Mouse (Mus musculus): ENCODE data around the gene BC049762.

Gene BC049762

GRCm38 (mm10) chr11:51262342-51263285 is at the start of gene BC049762:
Gene BC049762 (minus strand): TSS chr11:51263046.
- peak; percentile 99 for DNase-seq

- no peak for DNase-seq
Measured at GRCm38 (mm10) chr11:51311846-51312245, 49.0 kb upstream of the BC049762 start.

GRCm38 (mm10) chr11:51308306-51308705 is 45.5 kb upstream of the BC049762 start:
- no peak for DNase-seq

DNA sequence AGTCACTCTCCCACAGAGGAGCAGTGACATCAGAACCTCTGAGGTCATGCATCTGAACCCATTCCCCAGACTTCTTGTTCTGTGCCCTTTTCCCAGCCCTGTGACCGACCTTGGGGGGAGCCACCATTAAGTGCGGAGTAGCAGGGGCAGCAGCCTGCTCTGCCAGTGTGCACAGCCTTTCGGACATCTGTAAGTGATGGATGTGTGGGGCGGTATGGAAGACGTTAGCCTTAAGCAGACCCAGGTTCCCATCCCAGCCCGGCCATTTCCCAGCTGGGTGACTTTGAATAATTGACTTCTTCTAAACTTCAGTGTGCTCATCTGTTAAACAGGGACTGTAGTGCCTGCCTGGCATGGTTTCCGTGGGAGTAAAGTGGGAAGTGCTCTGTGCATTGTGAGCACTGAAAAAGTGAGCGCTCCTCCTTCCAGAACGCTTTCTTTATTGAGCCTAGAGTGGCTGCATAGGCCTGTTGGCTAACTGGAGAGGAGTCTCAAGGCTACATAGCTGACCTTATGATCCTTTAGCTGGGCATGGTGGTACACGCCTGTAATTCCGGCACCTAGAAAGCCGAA is 41.2 kb upstream of the BC049762 start:
- DNase-seq, result no peak

- DNase-seq, result no peak
Measured at GRCm38 (mm10) chr11:51302396-51302795, 39.5 kb upstream of the BC049762 start.

- no peak for DNase-seq
Measured at GRCm38 (mm10) chr11:51298691-51299090, 35.8 kb upstream of the BC049762 start.

GRCm38 (mm10) chr11:51295742-51296141 is 32.9 kb upstream of the BC049762 start:
- DNase-seq, result no peak

DNA sequence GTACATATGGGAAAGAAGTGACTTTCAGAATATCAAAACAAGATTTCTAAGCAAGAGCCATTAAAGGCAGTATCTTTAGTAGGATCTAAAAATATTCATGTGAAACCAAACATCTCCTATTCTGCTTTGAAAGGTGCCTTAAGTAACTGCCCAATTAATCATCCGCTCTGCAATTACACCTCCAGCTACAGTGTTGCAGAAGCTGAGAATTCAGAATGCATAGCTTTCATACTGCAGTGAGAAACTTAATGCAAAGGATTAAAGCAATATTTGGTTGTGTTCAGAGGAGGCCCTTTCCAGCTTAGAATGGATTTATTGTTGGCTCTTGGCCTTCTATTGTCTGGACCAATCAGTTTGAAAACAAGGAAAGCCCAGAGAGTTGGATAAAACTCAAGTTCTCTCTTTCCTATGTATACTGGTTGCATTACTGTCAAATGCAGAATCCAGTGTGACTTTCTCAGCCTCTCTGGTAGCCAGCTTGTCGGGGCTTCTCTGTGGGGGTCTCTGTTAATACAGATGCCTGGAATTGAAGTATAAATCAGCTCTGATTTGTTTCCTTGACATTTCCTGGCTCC is 31.2 kb upstream of the BC049762 start:
- DNase-seq, result no peak

DNA sequence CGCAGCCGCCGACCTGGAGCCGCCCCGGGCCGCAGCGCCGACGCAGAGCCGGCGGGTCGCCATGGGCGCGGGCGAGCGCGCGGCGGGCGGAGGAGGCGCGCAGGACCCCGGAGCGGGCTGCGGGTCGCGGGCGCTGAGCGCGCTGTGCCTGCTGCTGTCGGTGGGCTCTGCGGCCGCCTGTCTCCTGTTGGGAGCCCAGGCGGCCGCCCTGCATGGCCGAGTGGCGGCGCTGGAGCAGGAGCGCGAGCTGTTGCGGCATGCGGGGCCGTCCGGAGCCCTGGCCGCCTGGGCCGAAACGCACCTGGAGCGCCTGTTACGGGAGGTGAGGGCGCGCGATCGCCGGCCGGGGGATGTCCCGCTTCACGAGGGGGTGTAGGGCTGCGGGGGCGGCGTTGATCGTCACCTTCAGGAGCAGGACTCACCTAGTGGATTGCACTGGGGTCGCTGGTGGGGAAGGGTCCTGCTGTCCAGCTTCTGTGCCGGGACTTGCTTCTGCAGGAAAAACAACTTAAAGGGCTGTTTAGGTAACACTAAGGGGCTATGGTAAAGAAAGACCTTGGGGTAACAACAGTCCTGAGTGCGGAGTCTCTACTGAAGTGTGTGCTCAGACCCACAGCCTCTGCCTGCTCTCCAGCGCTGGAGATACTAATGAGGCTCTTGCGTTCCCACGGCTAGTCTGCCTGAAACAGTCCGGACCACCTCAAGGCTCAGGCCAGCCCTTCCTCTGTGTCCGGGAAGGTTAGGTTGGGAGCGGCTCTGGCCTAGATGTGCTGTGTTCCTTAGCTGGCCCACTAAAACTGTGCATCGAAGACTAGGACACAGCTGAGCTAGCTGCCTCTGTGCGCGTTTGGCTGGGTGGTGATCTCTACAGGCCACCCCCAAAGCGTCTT is 27.5 kb upstream of the BC049762 start:
- DNase-seq, result peak; percentile 29 to 42

DNA sequence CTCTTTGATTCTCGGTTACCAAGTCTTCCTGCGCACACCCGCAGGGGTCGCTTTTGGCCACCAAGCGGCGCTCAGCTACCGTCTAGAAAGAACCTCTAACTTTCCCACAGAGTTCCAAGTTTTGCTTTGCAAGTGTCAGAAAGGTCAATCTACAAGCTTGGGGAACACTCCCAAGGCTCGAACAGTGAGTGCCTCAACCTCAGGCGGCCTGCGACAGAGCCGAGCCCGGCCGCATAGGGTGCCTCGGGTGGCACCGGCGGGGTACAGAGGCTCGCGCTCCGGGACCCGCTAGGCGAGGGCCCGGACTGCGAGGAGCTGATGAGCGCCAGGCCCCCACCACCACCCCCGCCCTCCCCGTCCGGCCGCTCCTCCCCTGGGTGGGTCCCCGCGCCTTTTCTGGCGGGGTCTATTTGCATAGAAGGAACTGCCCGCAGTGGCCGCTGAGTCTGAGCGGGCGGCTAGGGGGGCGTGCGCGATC is 26.8 kb upstream of the BC049762 start, which contains the start of gene Col23a1:
Gene Col23a1, plus strand, starts transcription at position 357 of the 478 bp plus-strand sequence.
- DNase-seq, result peak; percentile 64 to 67

- DNase-seq, result no peak
Measured at GRCm38 (mm10) chr11:51274418-51274817, 11.6 kb upstream of the BC049762 start.

- DNase-seq, result peak; percentile 22 to 24
Measured at GRCm38 (mm10) chr11:51265326-51265725, 2.5 kb upstream of the BC049762 start.

- peak; percentile 35 to 37 for DNase-seq
Measured at GRCm38 (mm10) chr11:51264352-51264751, 1.5 kb upstream of the BC049762 start.

- no peak for DNase-seq
Measured at GRCm38 (mm10) chr11:51263286-51263831, 513 bp upstream of the BC049762 start.

- no peak for DNase-seq
Measured at GRCm38 (mm10) chr11:51261680-51262219, 1.1 kb downstream of the BC049762 start, which contains the start of gene Clk4. Gene Clk4 (plus strand): TSS chr11:51261730.

DNA sequence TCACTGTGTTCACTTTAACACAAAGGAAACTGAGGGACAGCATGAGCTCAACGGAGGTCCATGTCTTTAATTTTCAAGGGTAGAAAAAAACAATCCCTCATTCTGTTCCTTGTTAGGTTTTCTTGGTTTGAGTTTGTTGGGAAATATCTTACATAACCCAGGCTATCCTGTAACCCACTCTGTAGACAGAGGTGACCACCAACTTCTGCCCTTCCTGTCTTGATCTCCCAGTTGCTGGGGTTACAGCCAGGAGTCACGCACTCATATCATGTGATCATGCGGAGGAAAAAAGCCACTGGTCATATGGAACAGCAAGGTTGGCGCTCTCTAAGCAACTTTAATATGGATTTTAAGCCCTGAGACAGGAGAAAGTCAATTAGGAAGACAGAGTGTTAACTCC is 5.8 kb downstream of the BC049762 start:
- DNase-seq, result no peak

GRCm38 (mm10) chr11:51242897-51243296 is 19.9 kb downstream of the BC049762 start:
- no peak for DNase-seq

- DNase-seq, result no peak
Measured at GRCm38 (mm10) chr11:51234626-51235025, 28.2 kb downstream of the BC049762 start.

- DNase-seq, result no peak
Measured at GRCm38 (mm10) chr11:51227104-51227503, 35.7 kb downstream of the BC049762 start.

- DNase-seq, result no peak
Measured at GRCm38 (mm10) chr11:51220308-51220707, 42.5 kb downstream of the BC049762 start, which contains the start of gene Gm12569. Gene Gm12569 (plus strand): TSS chr11:51220473.

GRCm38 (mm10) chr11:51219396-51219980 is 43.4 kb downstream of the BC049762 start:
- no peak for DNase-seq
